Mouse (Mus musculus): ENCODE data around the gene Syt16. TPM values are rescaled to one million over a fixed set of nuclear protein-coding genes. Genes with fewer than 3 reads are reported as not detected.

Syt16 gene
- polyA plus RNA-seq (2015; fragmentation: Nextera tagmentation; extraction: Ambion mirVana), result 1.1 and 1.4 TPM in 2 replicates

- Histone ChIP-seq H3K4me2 (replicated peaks; ENCODE audit: low read depth, low read length) (peak within 1 kb of the TSS; percentile 92), H3K9me3 (ENCODE audit: low read length) (no peaks in the 10 kb centered on the region), H3K9ac (replicated peaks; ENCODE audit: low read length) (peak within 1 kb of the TSS; percentile 71), H3K4me3 (ENCODE audit: low read length) (peak within 1 kb of the TSS; percentile 53), H3K36me3 (ENCODE audit: insufficient read depth, low read length) (no peaks in the 10 kb centered on the region), H3K4me1 (ENCODE audit: insufficient read depth, low read length) (no peaks in the 10 kb centered on the region), H3K27ac (ENCODE audit: low read length) (no peak within 1 kb of the TSS), H3K27me3 (ENCODE audit: insufficient read depth, low read length) (peaks cover 32% of the 10 kb centered on the region)
- peak; percentile 51; the same call in 1 of the 2 replicates for ATAC-seq (ENCODE audit: low FRiP score, low TSS enrichment)
- under 1% methylated on average over 56 of the region's 67 CpGs for WGBS
These were observed at the start of gene Syt16 for GRCm38 (mm10) chr12:73997297-73998127. Gene Syt16, plus strand, starts transcription at chr12:73997661.

GRCm38 (mm10) chr12:73948415-73948814, 49.0 kb upstream of the Syt16 start:
- H3K4me3 ChIP-seq (ENCODE audit: low read length), result no peak overlapping the region
- no peak overlapping the region for H3K4me2 ChIP-seq (replicated peaks; ENCODE audit: low read depth, low read length)
- ATAC-seq (ENCODE audit: low FRiP score, low TSS enrichment), result no peak
- H3K27ac ChIP-seq (ENCODE audit: low read length), result no peak overlapping the region
- H3K9me3 ChIP-seq (ENCODE audit: low read length), result no peaks in the 10 kb centered on the region
- H3K36me3 ChIP-seq (ENCODE audit: insufficient read depth, low read length), result peaks cover 18% of the 10 kb centered on the region
- 93% methylated on average over 4 of the region's 4 CpGs for WGBS
- no peaks in the 10 kb centered on the region for H3K27me3 ChIP-seq (ENCODE audit: insufficient read depth, low read length)
- H3K4me1 ChIP-seq (ENCODE audit: insufficient read depth, low read length), result 0 out of 2 replicates have a peak, but pooled peaks cover 7% of the 10 kb centered on the region
- no peak overlapping the region for H3K9ac ChIP-seq (replicated peaks; ENCODE audit: low read length)

- Histone ChIP-seq H3K27me3 (ENCODE audit: insufficient read depth, low read length) (no peaks in the 10 kb centered on the region), H3K4me2 (replicated peaks; ENCODE audit: low read depth, low read length) (peak overlapping the region; percentile 60), H3K36me3 (ENCODE audit: insufficient read depth, low read length) (peaks cover 9% of the 10 kb centered on the region), H3K9ac (replicated peaks; ENCODE audit: low read length) (peak overlapping the region; percentile 32), H3K4me1 (ENCODE audit: insufficient read depth, low read length) (0 out of 2 replicates have a peak, but pooled peaks cover 7% of the 10 kb centered on the region), H3K9me3 (ENCODE audit: low read length) (no peaks in the 10 kb centered on the region), H3K27ac (ENCODE audit: low read length) (no peak overlapping the region), H3K4me3 (ENCODE audit: low read length) (peak overlapping the region; percentile 38)
- ATAC-seq (ENCODE audit: low FRiP score, low TSS enrichment), result peak; percentile 92
- 7% methylated on average over 46 of the region's 46 CpGs for WGBS
These were observed 48.0 kb upstream of the Syt16 start for GRCm38 (mm10) chr12:73949318-73950058.

- H3K36me3 ChIP-seq (ENCODE audit: insufficient read depth, low read length), result no peaks in the 10 kb centered on the region; the same call in 1 of the 2 replicates
- peak overlapping the region; percentile 74 for H3K4me2 ChIP-seq (replicated peaks; ENCODE audit: low read depth, low read length)
- H3K9me3 ChIP-seq (ENCODE audit: low read length), result no peaks in the 10 kb centered on the region
- peak overlapping the region; percentile 45 for H3K4me3 ChIP-seq (ENCODE audit: low read length)
- 0 out of 2 replicates have a peak, but pooled peaks cover 7% of the 10 kb centered on the region for H3K4me1 ChIP-seq (ENCODE audit: insufficient read depth, low read length)
- peak overlapping the region; percentile 61 for H3K9ac ChIP-seq (replicated peaks; ENCODE audit: low read length)
- H3K27me3 ChIP-seq (ENCODE audit: insufficient read depth, low read length), result no peaks in the 10 kb centered on the region
- H3K27ac ChIP-seq (ENCODE audit: low read length), result no peak overlapping the region
- 11% methylated on average over 15 of the region's 15 CpGs for WGBS
- ATAC-seq (ENCODE audit: low FRiP score, low TSS enrichment), result peak; percentile 70; the same call in 1 of the 2 replicates
These were observed 44.6 kb upstream of the Syt16 start for GRCm38 (mm10) chr12:73952879-73953278.

GRCm38 (mm10) chr12:73953420-73954186, 43.9 kb upstream of the Syt16 start:
- Histone ChIP-seq H3K27ac (ENCODE audit: low read length) (no peak overlapping the region), H3K4me3 (ENCODE audit: low read length) (peak overlapping the region; percentile 45), H3K4me1 (ENCODE audit: insufficient read depth, low read length) (0 out of 2 replicates have a peak, but pooled peaks cover 7% of the 10 kb centered on the region), H3K9me3 (ENCODE audit: low read length) (no peaks in the 10 kb centered on the region), H3K27me3 (ENCODE audit: insufficient read depth, low read length) (no peaks in the 10 kb centered on the region), H3K36me3 (ENCODE audit: insufficient read depth, low read length) (no peaks in the 10 kb centered on the region), H3K9ac (replicated peaks; ENCODE audit: low read length) (peak overlapping the region; percentile 61), H3K4me2 (replicated peaks; ENCODE audit: low read depth, low read length) (peak overlapping the region; percentile 74)
- ATAC-seq (ENCODE audit: low FRiP score, low TSS enrichment), result no peak
- 54% methylated on average over 14 of the region's 14 CpGs for WGBS

GRCm38 (mm10) chr12:73954785-73955184, 42.7 kb upstream of the Syt16 start:
- Histone ChIP-seq H3K4me1 (ENCODE audit: insufficient read depth, low read length) (0 out of 2 replicates have a peak, but pooled peaks cover 2% of the 10 kb centered on the region), H3K9ac (replicated peaks; ENCODE audit: low read length) (no peak overlapping the region), H3K36me3 (ENCODE audit: insufficient read depth, low read length) (no peaks in the 10 kb centered on the region), H3K4me3 (ENCODE audit: low read length) (no peak overlapping the region), H3K27ac (ENCODE audit: low read length) (no peak overlapping the region), H3K27me3 (ENCODE audit: insufficient read depth, low read length) (no peaks in the 10 kb centered on the region), H3K4me2 (replicated peaks; ENCODE audit: low read depth, low read length) (no peak overlapping the region), H3K9me3 (ENCODE audit: low read length) (no peaks in the 10 kb centered on the region)
- WGBS, result 58% methylated on average over 5 of the region's 5 CpGs
- no peak for ATAC-seq (ENCODE audit: low FRiP score, low TSS enrichment)

- Histone ChIP-seq H3K27me3 (ENCODE audit: insufficient read depth, low read length) (no peaks in the 10 kb centered on the region), H3K9ac (replicated peaks; ENCODE audit: low read length) (no peak overlapping the region), H3K4me1 (ENCODE audit: insufficient read depth, low read length) (0 out of 2 replicates have a peak, but pooled peaks cover 1% of the 10 kb centered on the region), H3K36me3 (ENCODE audit: insufficient read depth, low read length) (no peaks in the 10 kb centered on the region), H3K4me2 (replicated peaks; ENCODE audit: low read depth, low read length) (no peak overlapping the region), H3K4me3 (ENCODE audit: low read length) (no peak overlapping the region), H3K27ac (ENCODE audit: low read length) (no peak overlapping the region), H3K9me3 (ENCODE audit: low read length) (no peaks in the 10 kb centered on the region)
- 91% methylated on average over 3 of the region's 3 CpGs for WGBS
- no peak for ATAC-seq (ENCODE audit: low FRiP score, low TSS enrichment)
These were observed 39.8 kb upstream of the Syt16 start for GRCm38 (mm10) chr12:73957676-73958075.

- H3K4me3 ChIP-seq (ENCODE audit: low read length), result no peak overlapping the region
- WGBS, result 79% methylated on average over 2 of the region's 2 CpGs
- no peaks in the 10 kb centered on the region for H3K36me3 ChIP-seq (ENCODE audit: insufficient read depth, low read length)
- ATAC-seq (ENCODE audit: low FRiP score, low TSS enrichment), result no peak
- H3K4me1 ChIP-seq (ENCODE audit: insufficient read depth, low read length), result no peaks in the 10 kb centered on the region
- H3K27me3 ChIP-seq (ENCODE audit: insufficient read depth, low read length), result no peaks in the 10 kb centered on the region
- H3K27ac ChIP-seq (ENCODE audit: low read length), result no peak overlapping the region
- H3K4me2 ChIP-seq (replicated peaks; ENCODE audit: low read depth, low read length), result no peak overlapping the region
- no peaks in the 10 kb centered on the region for H3K9me3 ChIP-seq (ENCODE audit: low read length)
- no peak overlapping the region for H3K9ac ChIP-seq (replicated peaks; ENCODE audit: low read length)
These were observed 38.6 kb upstream of the Syt16 start for GRCm38 (mm10) chr12:73958830-73959229.

Data from kidney, embryonic 16.5 days (tissue).